Mouse (Mus musculus) stomach, embryonic 15.5 days (tissue): ENCODE results near the gene Selenoo. TPM values are rescaled to one million over a fixed set of nuclear protein-coding genes. Genes with fewer than 3 reads are reported as not detected.
A peak's percentile ranks its signal among the peaks of the same experiment; 100 is the strongest.

ENCODE experiments used
- ATAC-seq: fragments of 200-750 bp; cut with Nextera tagmentation; 2 replicates; pipeline ENCODE4 v1.8.0; 2017; ENCODE audit warnings: low read depth, moderate number of reproducible peaks, moderate TSS enrichment; ENCODE audit not compliant: insufficient read depth, low FRiP score
- H3K27ac ChIP-seq: fragments of 300-500 bp; sonication (generic); 2 replicates; pipeline ENCODE4 v1.5.1; 2015; ENCODE audit warnings: mild to moderate bottlenecking, inconsistent platforms
- H3K27me3 ChIP-seq: fragments of 300-500 bp; sonication (generic); replicated peaks from 2 replicates; pipeline ENCODE4 v1.6.1; 2015; ENCODE audit warnings: inconsistent platforms
- H3K36me3 ChIP-seq: fragments of 300-500 bp; sonication (generic); 2 replicates; pipeline ENCODE4 v1.6.1; 2015; ENCODE audit warnings: inconsistent platforms
- H3K4me1 ChIP-seq: fragments of 300-500 bp; sonication (generic); 2 replicates; pipeline ENCODE4 v1.6.1; 2015; ENCODE audit warnings: inconsistent platforms
- H3K4me2 ChIP-seq: fragments of 300-500 bp; sonication (generic); 2 replicates; pipeline ENCODE4 v1.6.1; 2015; ENCODE audit warnings: mild to moderate bottlenecking, inconsistent platforms
- H3K4me3 ChIP-seq: fragments of 300-500 bp; sonication (generic); replicated peaks from 2 replicates; pipeline ENCODE4 v1.5.1; 2015; ENCODE audit warnings: inconsistent platforms
- H3K9ac ChIP-seq: fragments of 300-500 bp; sonication (generic); 2 replicates; pipeline ENCODE4 v1.6.1; 2015; ENCODE audit warnings: inconsistent platforms
- H3K9me3 ChIP-seq: fragments of 300-500 bp; sonication (generic); 2 replicates; pipeline ENCODE4 v1.6.1; 2016; ENCODE audit warnings: inconsistent platforms
- WGBS: fragments of 180-500 bp; shearing (Covaris S2); methylation state at CpG from one replicate; pipeline ENCODE4 v1.1.7; 2015; 5-methylcytosine and 5-hydroxymethylcytosine counted together
- polyA plus RNA-seq: library from polyadenylated mRNA; unstranded; fragments of >200 nt; fragmentation: Nextera tagmentation; extraction: Ambion mirVana; gene quantifications from 2 replicates; pipeline ENCODE4 v1.2.1, GENCODE M21; 2015

The Selenoo gene
- polyA plus RNA-seq, 1 experiment from 2014 or later, result 19.7 TPM

GRCm38 (mm10) chr15:89106976-89107375 lies 18.1 kb downstream of the Selenoo start:
- no peaks in the 10 kb centered on the region for H3K27me3 ChIP-seq
- no peak overlapping the region for H3K4me2 ChIP-seq
- ATAC-seq, result no peak
- H3K27ac ChIP-seq, result no peak overlapping the region
- H3K9me3 ChIP-seq, result no peaks in the 10 kb centered on the region
- 100% methylated on average over 1 of the region's 1 CpGs for WGBS
- no peak overlapping the region for H3K9ac ChIP-seq
- H3K36me3 ChIP-seq, result peaks cover 75% of the 10 kb centered on the region
- no peaks in the 10 kb centered on the region for H3K4me1 ChIP-seq
- H3K4me3 ChIP-seq, result no peak overlapping the region

- no peak for ATAC-seq
- Histone ChIP-seq H3K36me3 (peaks cover 51% of the 10 kb centered on the region), H3K27ac (no peak overlapping the region)
These were observed 21.3 kb downstream of the Selenoo start for GRCm38 (mm10) chr15:89110147-89110546.

GRCm38 (mm10) chr15:89118007-89118406 lies 29.1 kb downstream of the Selenoo start:
- Histone ChIP-seq H3K27ac (no peak overlapping the region), H3K27me3 (no peaks in the 10 kb centered on the region), H3K4me1 (peaks cover 11% of the 10 kb centered on the region), H3K36me3 (peaks cover 15% of the 10 kb centered on the region), H3K4me3 (no peak overlapping the region), H3K9ac (no peak overlapping the region), H3K9me3 (no peaks in the 10 kb centered on the region), H3K4me2 (no peak overlapping the region)
- ATAC-seq, result no peak

More at GRCm38 (mm10) chr15:89110147-89110546, 21.3 kb downstream of the Selenoo start:
- WGBS, result 76% methylated on average over 9 of the region's 9 CpGs
- Histone ChIP-seq H3K9me3 (no peaks in the 10 kb centered on the region), H3K9ac (no peak overlapping the region), H3K27me3 (no peaks in the 10 kb centered on the region), H3K4me2 (no peak overlapping the region), H3K4me1 (no peaks in the 10 kb centered on the region), H3K4me3 (no peak overlapping the region)

- peaks cover 29% of the 10 kb centered on the region for H3K4me1 ChIP-seq
- under 1% methylated on average over 47 of the region's 47 CpGs for WGBS
- peaks cover 4% of the 10 kb centered on the region; the same call in 1 of the 2 replicates for H3K36me3 ChIP-seq
- H3K4me2 ChIP-seq, result peak within 1 kb of the TSS; percentile 93
- H3K9ac ChIP-seq, result peak within 1 kb of the TSS; percentile 86
- H3K27me3 ChIP-seq, result no peaks in the 10 kb centered on the region
- H3K9me3 ChIP-seq, result no peaks in the 10 kb centered on the region
- peak within 1 kb of the TSS; percentile 96 for H3K4me3 ChIP-seq
- peak; percentile 83 for ATAC-seq
- H3K27ac ChIP-seq, result peak within 1 kb of the TSS; percentile 49
These were observed 33.9 kb downstream of the Selenoo start, which contains the start of gene Tubgcp6 for GRCm38 (mm10) chr15:89122649-89123366. Tubgcp6 (minus strand) TSS chr15:89123112.

- Histone ChIP-seq H3K36me3 (peaks cover 4% of the 10 kb centered on the region; the same call in 1 of the 2 replicates), H3K4me1 (peaks cover 33% of the 10 kb centered on the region), H3K27me3 (no peaks in the 10 kb centered on the region), H3K4me2 (peak overlapping the region; percentile 93), H3K9ac (peak overlapping the region; percentile 86; the same call in 1 of the 2 replicates), H3K9me3 (no peaks in the 10 kb centered on the region), H3K27ac (peak overlapping the region; percentile 49), H3K4me3 (peak overlapping the region; percentile 96)
- WGBS, result 27% methylated on average over 11 of the region's 11 CpGs
- no peak for ATAC-seq
These were observed 34.7 kb downstream of the Selenoo start for GRCm38 (mm10) chr15:89123595-89123994.

- peaks cover 4% of the 10 kb centered on the region; the same call in 1 of the 2 replicates for H3K36me3 ChIP-seq
- H3K4me1 ChIP-seq, result peaks cover 37% of the 10 kb centered on the region
- no peak overlapping the region for H3K4me2 ChIP-seq
- 94% methylated on average over 3 of the region's 3 CpGs for WGBS
- no peak overlapping the region for H3K9ac ChIP-seq
- H3K27ac ChIP-seq, result no peak overlapping the region
- no peaks in the 10 kb centered on the region for H3K9me3 ChIP-seq
- no peaks in the 10 kb centered on the region for H3K27me3 ChIP-seq
- no peak overlapping the region for H3K4me3 ChIP-seq
- ATAC-seq, result no peak
These were observed 35.4 kb downstream of the Selenoo start for GRCm38 (mm10) chr15:89124312-89124711.

- Histone ChIP-seq H3K27me3 (no peaks in the 10 kb centered on the region), H3K4me1 (peaks cover 37% of the 10 kb centered on the region), H3K27ac (no peak overlapping the region), H3K9me3 (no peaks in the 10 kb centered on the region), H3K4me3 (no peak overlapping the region), H3K36me3 (peaks cover 4% of the 10 kb centered on the region; the same call in 1 of the 2 replicates), H3K9ac (no peak overlapping the region), H3K4me2 (no peak overlapping the region)
- no peak for ATAC-seq
- 90% methylated on average over 9 of the region's 9 CpGs for WGBS
These were observed 36.5 kb downstream of the Selenoo start for GRCm38 (mm10) chr15:89125351-89125750.

- WGBS, result 90% methylated on average over 8 of the region's 8 CpGs
- no peaks in the 10 kb centered on the region for H3K27me3 ChIP-seq
These were observed 37.7 kb downstream of the Selenoo start for GRCm38 (mm10) chr15:89126622-89127021.

GRCm38 (mm10) chr15:89127364-89127940 lies 38.6 kb downstream of the Selenoo start:
- 84% methylated on average over 8 of the region's 8 CpGs for WGBS
- ATAC-seq, result no peak
- no peaks in the 10 kb centered on the region for H3K27me3 ChIP-seq
- no peak overlapping the region for H3K27ac ChIP-seq
- H3K4me2 ChIP-seq, result peak overlapping the region; percentile 92
- H3K36me3 ChIP-seq, result peaks cover 4% of the 10 kb centered on the region; the same call in 1 of the 2 replicates
- H3K4me3 ChIP-seq, result peak overlapping the region; percentile 52
- H3K9ac ChIP-seq, result peak overlapping the region; percentile 36; the same call in 1 of the 2 replicates
- no peaks in the 10 kb centered on the region for H3K9me3 ChIP-seq
- peaks cover 26% of the 10 kb centered on the region for H3K4me1 ChIP-seq

More at GRCm38 (mm10) chr15:89126622-89127021, 37.7 kb downstream of the Selenoo start:
- Histone ChIP-seq H3K4me1 (peaks cover 34% of the 10 kb centered on the region), H3K27ac (no peak overlapping the region), H3K9me3 (no peaks in the 10 kb centered on the region), H3K4me3 (no peak overlapping the region), H3K36me3 (peaks cover 4% of the 10 kb centered on the region; the same call in 1 of the 2 replicates), H3K4me2 (no peak overlapping the region), H3K9ac (no peak overlapping the region)
- ATAC-seq, result no peak

- Histone ChIP-seq H3K9ac (peak within 1 kb of the TSS; percentile 36; the same call in 1 of the 2 replicates), H3K9me3 (no peaks in the 10 kb centered on the region), H3K4me2 (peak within 1 kb of the TSS; percentile 92), H3K4me3 (peak within 1 kb of the TSS; percentile 52), H3K27me3 (no peaks in the 10 kb centered on the region), H3K27ac (peak within 1 kb of the TSS; percentile 72), H3K4me1 (peaks cover 20% of the 10 kb centered on the region), H3K36me3 (peaks cover 4% of the 10 kb centered on the region; the same call in 1 of the 2 replicates)
- peak; percentile 82 for ATAC-seq
- 2% methylated on average over 36 of the region's 36 CpGs for WGBS
These were observed 39.8 kb downstream of the Selenoo start, which contains the start of gene Hdac10 for GRCm38 (mm10) chr15:89128382-89129350. Hdac10 (minus strand) TSS chr15:89128700.

- no peak for ATAC-seq
- Histone ChIP-seq H3K27me3 (no peaks in the 10 kb centered on the region), H3K36me3 (peaks cover 2% of the 10 kb centered on the region; the same call in 1 of the 2 replicates), H3K4me1 (peaks cover 17% of the 10 kb centered on the region), H3K9ac (no peak overlapping the region), H3K4me3 (no peak overlapping the region), H3K9me3 (no peaks in the 10 kb centered on the region), H3K27ac (no peak overlapping the region), H3K4me2 (no peak overlapping the region)
These were observed 41.4 kb downstream of the Selenoo start for GRCm38 (mm10) chr15:89130245-89130644.
